Mouse (Mus musculus): ENCODE measurements at regions not wholly inside any gene's neighbourhood (a gene's known extent, or its start where the extent isn't known, plus 50 kb on each side); places are given as distances from the start of the nearest gene placed in this dataset.

DNA sequence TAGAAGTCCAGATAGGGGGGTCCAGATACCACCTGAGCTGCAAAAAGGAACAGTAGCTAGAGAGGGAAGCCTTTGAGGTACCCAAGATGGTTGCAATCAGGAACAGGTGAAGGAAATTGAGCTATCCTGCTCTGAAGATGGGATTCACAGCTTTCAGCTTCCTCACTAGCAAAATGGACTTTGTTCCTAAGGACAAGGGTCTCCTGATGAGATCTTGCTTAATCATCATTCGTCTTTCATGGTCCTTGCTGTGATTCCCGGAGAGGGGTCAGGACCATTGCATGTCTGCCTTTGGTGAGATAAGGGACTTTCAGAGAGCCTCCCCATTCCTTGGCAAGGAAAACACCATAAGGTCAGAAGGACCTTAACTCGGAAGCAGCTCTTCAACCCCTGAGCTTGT is 549.4 kb upstream of the Mgmt start:
- no peak for TF ChIP-seq POLR2A (IDR thresholded peaks at IDR 0.05; ENCODE audit: low read depth, low read length)
- no peak for TF ChIP-seq CTCF (conservative IDR thresholded peaks at IDR 0.05; ENCODE audit: insufficient read depth, insufficient read length, low read depth, low read length)
